Mouse (Mus musculus): Measurements from ENCODE around the gene Ndufab1.

DNA sequence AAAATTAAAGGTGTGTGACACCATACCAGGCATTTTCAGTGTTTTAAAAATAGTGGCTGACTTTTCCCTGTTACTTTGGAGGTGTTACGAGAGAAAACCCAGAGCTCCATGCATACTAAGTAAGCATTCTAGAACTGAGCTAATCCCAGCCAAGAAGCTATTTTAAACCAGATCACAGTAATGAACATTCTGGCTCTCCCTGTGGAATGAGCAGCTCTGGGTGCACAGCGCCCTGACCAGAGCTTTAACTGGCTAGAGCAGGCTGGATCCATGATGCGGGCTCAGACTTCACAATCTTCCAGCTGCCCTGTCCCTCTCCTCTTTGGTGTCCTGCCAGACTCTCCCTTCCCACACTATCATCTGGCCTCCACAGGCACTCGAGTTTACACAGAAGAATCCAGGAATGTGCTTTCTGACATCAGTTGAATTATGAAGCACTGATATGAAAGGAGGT lies 56.5 kb downstream of the Ndufab1 start:
- TF ChIP-seq CTCF (IDR thresholded peaks at IDR 0.05; ENCODE audit: low read depth) (no peak), EP300 (IDR thresholded peaks at IDR 0.05; ENCODE audit: low read depth) (peak; percentile 90)
